Mouse (Mus musculus): ENCODE data around the gene Tnfrsf4.

Gene Tnfrsf4

GRCm38 (mm10) chr4:156013637-156014036 lies at the start of gene Tnfrsf4:
Gene Tnfrsf4, plus strand, starts transcription at chr4:156013843.
- no peak for DNase-seq

GRCm38 (mm10) chr4:155964396-155964795 lies 49.2 kb upstream of the Tnfrsf4 start:
- DNase-seq: no peak

- no peak for DNase-seq
Measured at GRCm38 (mm10) chr4:155969043-155969653, 44.5 kb upstream of the Tnfrsf4 start.

GRCm38 (mm10) chr4:155970286-155970685 lies 43.4 kb upstream of the Tnfrsf4 start:
- DNase-seq: no peak

GRCm38 (mm10) chr4:155972651-155973050 lies 41.0 kb upstream of the Tnfrsf4 start:
- DNase-seq: no peak

GRCm38 (mm10) chr4:155973239-155973638 lies 40.4 kb upstream of the Tnfrsf4 start:
- DNase-seq: no peak

GRCm38 (mm10) chr4:155981436-155982082 lies 32.1 kb upstream of the Tnfrsf4 start:
- no peak for DNase-seq

- no peak for DNase-seq
Measured at GRCm38 (mm10) chr4:155983788-155984187, 29.9 kb upstream of the Tnfrsf4 start.

GRCm38 (mm10) chr4:155991211-155991907 lies 22.3 kb upstream of the Tnfrsf4 start:
- peak; percentile 15 to 25 for DNase-seq

- DNase-seq: no peak
Measured at GRCm38 (mm10) chr4:155991908-155992230, 21.8 kb upstream of the Tnfrsf4 start.

- peak; percentile 81 to 84 for DNase-seq
Measured at GRCm38 (mm10) chr4:155992241-155992905, 21.3 kb upstream of the Tnfrsf4 start, which contains the start of the genes B3galt6 and Sdf4. Gene B3galt6, minus strand, starts transcription at chr4:155992649. Gene Sdf4, plus strand, starts transcription at chr4:155992872.

GRCm38 (mm10) chr4:155992906-155993547 lies 20.6 kb upstream of the Tnfrsf4 start:
- DNase-seq: peak; percentile 94 to 95

GRCm38 (mm10) chr4:155993606-155994005 lies 20.0 kb upstream of the Tnfrsf4 start:
- DNase-seq: no peak

- no peak for DNase-seq
Measured at GRCm38 (mm10) chr4:156004109-156004508, 9.5 kb upstream of the Tnfrsf4 start.

GRCm38 (mm10) chr4:156008369-156008768 lies 5.3 kb upstream of the Tnfrsf4 start:
- DNase-seq: no peak

GRCm38 (mm10) chr4:156014436-156014835 lies 793 bp downstream of the Tnfrsf4 start:
- DNase-seq: no peak

GRCm38 (mm10) chr4:156019771-156020170 lies 6.1 kb downstream of the Tnfrsf4 start:
- no peak for DNase-seq

- DNase-seq: no peak
Measured at GRCm38 (mm10) chr4:156021381-156021780, 7.7 kb downstream of the Tnfrsf4 start.

GRCm38 (mm10) chr4:156021942-156022419 lies 8.3 kb downstream of the Tnfrsf4 start:
- DNase-seq: no peak

GRCm38 (mm10) chr4:156023520-156023919 lies 9.9 kb downstream of the Tnfrsf4 start:
- no peak for DNase-seq

- DNase-seq: no peak
Measured at GRCm38 (mm10) chr4:156024184-156024583, 10.5 kb downstream of the Tnfrsf4 start.

- peak; percentile 59 for DNase-seq
Measured at GRCm38 (mm10) chr4:156026013-156026412, 12.4 kb downstream of the Tnfrsf4 start, which contains the start of gene Tnfrsf18. Gene Tnfrsf18, plus strand, starts transcription at chr4:156026164.

GRCm38 (mm10) chr4:156028580-156028979 lies 14.9 kb downstream of the Tnfrsf4 start:
- no peak for DNase-seq

Measured in lung, adult 18-20 months (tissue).